Comparison of ENCODE assay signal across 33 mouse cellular contexts in the genomic region with DNA sequence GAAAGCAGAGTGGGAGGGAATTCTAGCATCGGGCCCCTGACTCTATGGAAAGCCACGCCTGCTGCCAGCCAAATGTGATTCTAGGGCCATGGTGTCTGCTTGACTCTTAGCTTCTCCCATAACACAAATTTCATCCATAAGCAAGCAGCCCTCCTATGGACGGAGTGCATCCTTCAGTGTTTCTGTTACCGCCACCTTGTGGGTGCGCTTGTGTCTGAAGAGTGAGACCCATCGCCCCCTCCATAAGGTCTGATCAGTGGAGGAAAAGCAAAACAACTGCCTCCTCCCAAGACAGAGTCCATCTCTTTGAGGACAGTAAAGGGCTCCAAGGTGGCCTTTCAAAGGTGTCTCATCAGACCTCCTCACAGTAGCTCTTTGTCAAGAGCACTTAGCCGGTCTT. TPM values are rescaled to one million over a fixed set of nuclear protein-coding genes. Genes with fewer than 3 reads are reported as not detected.
DNase-seq lines count a peak whose midpoint lies in the region; ATAC-seq and TF ChIP-seq lines count a peak whose summit lies in the region.
"Had no signal": no experiment of that assay in that cellular context is flagged by ENCODE, and none has a peak within 500 bp of the region (broad histone marks: within the 10 kb centered on the region; RNA-seq: fewer than 3 reads in every experiment).

No protein-coding gene starts in this region.

- intact Hi-C loops in heart, postnatal 14 days (cut with DNase I): no loop called here

- no peak for DNase-seq in heart, postnatal 0 days (ENCODE audit: low spot score)
- DNase-seq in heart, postnatal 14 days: no peak
- DNase-seq in lung, embryonic 14.5 days: peak; percentile 26
- DNase-seq in lung, postnatal 25 days (ENCODE audit: low spot score): no peak
- DNase-seq in Patski (ENCODE audit: low read depth, low spot score): no peak
- DNase-seq in adrenal gland, postnatal 10 days: no peak
- DNase-seq in right cerebral cortex, postnatal 4 days: no peak
- DNase-seq: cerebellum, adult 2 months; gastrocnemius, adult 2 months; heart, postnatal 36 days; kidney, adult 9 months; midbrain, embryonic 14.5 days; spleen, adult 18-20 months; thymus, adult 18-20 months had no signal

- TF ChIP-seq EP300 in heart, postnatal 0 days (IDR thresholded peaks at IDR 0.05; ENCODE audit: low read depth): no peak

- POLR2A ChIA-PET in Patski (lab: Charles Lee): interaction anchor here (0.6 to 0.7 kb wide), 2 partner anchors 150 to 186 kb away, joined by 3 to 5 read pairs; no protein-coding TSS in a partner anchor

- ATAC-seq in heart, postnatal 0 days (ENCODE audit: insufficient read depth, low read depth): no peak
- ATAC-seq in lung, embryonic 14.5 days (ENCODE audit: insufficient read depth): no peak
- ATAC-seq in Patski: no peak

- H3K4me2 ChIP-seq in heart, postnatal 0 days (ENCODE audit: low read depth, low read length): no peak overlapping the region
- no peak overlapping the region for H3K4me2 ChIP-seq in lung, embryonic 14.5 days
- H3K4me2 ChIP-seq: embryonic facial prominence, embryonic 15.5 days; heart, embryonic 12.5 days; hindbrain, embryonic 15.5 days; limb, embryonic 13.5 days had no signal

- no peak overlapping the region for H3K9ac ChIP-seq in heart, postnatal 0 days (replicated peaks; ENCODE audit: low read depth, low read length)
- H3K9ac ChIP-seq in lung, embryonic 14.5 days: no peak overlapping the region
- H3K9ac ChIP-seq: embryonic facial prominence, embryonic 15.5 days; heart, embryonic 12.5 days; hindbrain, embryonic 15.5 days; limb, embryonic 13.5 days; liver, embryonic 14.5 days had no signal

- in situ Hi-C loops in Patski (cut with MboI; ENCODE audit: low pct_unique_long_range_greater_than_20kb): no loop called here

- 89% methylated on average over 7 of the region's 7 CpGs for WGBS in heart, postnatal 0 days
- 83% methylated on average over 7 of the region's 7 CpGs for WGBS in lung, embryonic 14.5 days

- H3K4me3 ChIP-seq in heart, postnatal 0 days (ENCODE audit: low read depth, low read length): no peak overlapping the region
- no peak overlapping the region for H3K4me3 ChIP-seq in lung, embryonic 14.5 days (ENCODE audit: low read depth, low read length)
- H3K4me3 ChIP-seq: embryonic facial prominence, embryonic 15.5 days; forebrain, embryonic 10.5 days; gastrocnemius, adult 2 months; heart, embryonic 12.5 days; hindbrain, embryonic 15.5 days; limb, embryonic 13.5 days; myocyte had no signal

- CTCF ChIA-PET in Patski (lab: Charles Lee): interaction anchor here (1.0 kb wide), 1 partner anchor 14 kb away, joined by 4 read pairs; no protein-coding TSS in a partner anchor

- H3K27me3 ChIP-seq in heart, postnatal 0 days (ENCODE audit: control insufficient read depth, insufficient read depth, low read length): no peaks in the 10 kb centered on the region
- no peaks in the 10 kb centered on the region for H3K27me3 ChIP-seq in lung, embryonic 14.5 days (ENCODE audit: insufficient read depth, low read length)
- H3K27me3 ChIP-seq in Patski: no peaks in the 10 kb centered on the region
- H3K27me3 ChIP-seq: embryonic facial prominence, embryonic 15.5 days; heart, embryonic 12.5 days; hindbrain, embryonic 15.5 days; limb, embryonic 13.5 days had no signal

- TF ChIP-seq CTCF in heart, postnatal 0 days (IDR thresholded peaks at IDR 0.05; ENCODE audit: low read depth): peak; percentile 31; the same call in 1 of the 2 replicates
- peak; percentile 47 for TF ChIP-seq CTCF in lung, embryonic 14.5 days (IDR thresholded peaks at IDR 0.05; ENCODE audit: low read depth)
- peak; percentile 19 for TF ChIP-seq CTCF in Patski (IDR thresholded peaks at IDR 0.05)

- no peaks in the 10 kb centered on the region for H3K4me1 ChIP-seq in heart, postnatal 0 days (ENCODE audit: control insufficient read depth, insufficient read depth)
- no peaks in the 10 kb centered on the region for H3K4me1 ChIP-seq in lung, embryonic 14.5 days (ENCODE audit: insufficient read depth)
- H3K4me1 ChIP-seq: limb, embryonic 13.5 days had no signal

- no peaks in the 10 kb centered on the region for H3K9me3 ChIP-seq in heart, postnatal 0 days (replicated peaks; ENCODE audit: control insufficient read depth, low read length)
- no peaks in the 10 kb centered on the region for H3K9me3 ChIP-seq in lung, embryonic 14.5 days (ENCODE audit: low read depth, low read length)
- H3K9me3 ChIP-seq: embryonic facial prominence, embryonic 15.5 days; forebrain, embryonic 10.5 days; heart, embryonic 12.5 days; hindbrain, embryonic 15.5 days; limb, embryonic 13.5 days had no signal

- H3K27ac ChIP-seq in heart, postnatal 0 days (ENCODE audit: low read depth): no peak overlapping the region
- H3K27ac ChIP-seq in lung, embryonic 14.5 days (ENCODE audit: low read depth): no peak overlapping the region
- H3K27ac ChIP-seq: embryonic facial prominence, embryonic 15.5 days; forebrain, embryonic 10.5 days; gastrocnemius, adult 2 months; hindbrain, embryonic 15.5 days; limb, embryonic 13.5 days; liver, embryonic 14.5 days had no signal

- peaks cover 29% of the 10 kb centered on the region for H3K36me3 ChIP-seq in heart, postnatal 0 days (replicated peaks; ENCODE audit: control insufficient read depth, insufficient read depth, low read length)
- H3K36me3 ChIP-seq in lung, embryonic 14.5 days (ENCODE audit: insufficient read depth): peaks cover 51% of the 10 kb centered on the region
- H3K36me3 ChIP-seq: hindbrain, embryonic 15.5 days had no signal

RNA-seq across cellular contexts. Expression of a gene that starts 43.0 kb away (rescaled TPM):
- total RNA-seq in heart, postnatal 0 days (2014; rRNA removed; ENCODE audit: low replicate concordance): not detected in 2 replicates
- polyA plus RNA-seq in heart, postnatal 0 days (2015; fragmentation: Nextera tagmentation; extraction: Ambion mirVana): not detected in 2 replicates
- total RNA-seq in heart, postnatal 14 days (2021): not detected
- polyA plus RNA-seq in lung, embryonic 14.5 days (2014; fragmentation: Nextera tagmentation; extraction: Ambion mirVana): not detected in 2 replicates
- polyA plus RNA-seq in Patski (2021): not detected
- not detected for total RNA-seq in adrenal gland, postnatal 10 days (2021)
- total RNA-seq: adrenal gland, postnatal 4 days; common myeloid progenitor, adult 5-6 weeks; ES-E14; gastrocnemius, adult 2 months; heart, postnatal 36 days; layer of hippocampus, postnatal 14 days; left cerebral cortex, postnatal 10 days; megakaryocyte, adult 5-6 weeks had no signal
- polyA plus RNA-seq: C2C12; cerebellum, adult 2 months; embryonic facial prominence, embryonic 15.5 days; forebrain, embryonic 10.5 days; gonadal fat pad, adult 2 months; heart, embryonic 12.5 days; hindbrain, embryonic 15.5 days; limb, embryonic 13.5 days; liver, embryonic 14.5 days; lung, embryonic 16.5 days; midbrain, embryonic 14.5 days; myocyte; neural tube, embryonic 14.5 days; stomach, embryonic 14.5 days; urinary bladder, adult 2 months had no signal
